Mouse (Mus musculus) G1E (cell line): ENCODE results near the gene Gm21981.

Experiments
- CTCF ChIP-seq: IDR thresholded peaks from 2 replicates; pipeline ENCODE4 v1.5.1; 2012; ENCODE audit warnings: low read depth, low read length, inconsistent platforms, mixed read lengths
- POLR2AphosphoS5 ChIP-seq: IDR thresholded peaks from 2 replicates; pipeline ENCODE4 v1.6.1; 2012; ENCODE audit warnings: low read depth, low read length, inconsistent platforms; ENCODE audit not compliant: insufficient replicate concordance

DNA sequence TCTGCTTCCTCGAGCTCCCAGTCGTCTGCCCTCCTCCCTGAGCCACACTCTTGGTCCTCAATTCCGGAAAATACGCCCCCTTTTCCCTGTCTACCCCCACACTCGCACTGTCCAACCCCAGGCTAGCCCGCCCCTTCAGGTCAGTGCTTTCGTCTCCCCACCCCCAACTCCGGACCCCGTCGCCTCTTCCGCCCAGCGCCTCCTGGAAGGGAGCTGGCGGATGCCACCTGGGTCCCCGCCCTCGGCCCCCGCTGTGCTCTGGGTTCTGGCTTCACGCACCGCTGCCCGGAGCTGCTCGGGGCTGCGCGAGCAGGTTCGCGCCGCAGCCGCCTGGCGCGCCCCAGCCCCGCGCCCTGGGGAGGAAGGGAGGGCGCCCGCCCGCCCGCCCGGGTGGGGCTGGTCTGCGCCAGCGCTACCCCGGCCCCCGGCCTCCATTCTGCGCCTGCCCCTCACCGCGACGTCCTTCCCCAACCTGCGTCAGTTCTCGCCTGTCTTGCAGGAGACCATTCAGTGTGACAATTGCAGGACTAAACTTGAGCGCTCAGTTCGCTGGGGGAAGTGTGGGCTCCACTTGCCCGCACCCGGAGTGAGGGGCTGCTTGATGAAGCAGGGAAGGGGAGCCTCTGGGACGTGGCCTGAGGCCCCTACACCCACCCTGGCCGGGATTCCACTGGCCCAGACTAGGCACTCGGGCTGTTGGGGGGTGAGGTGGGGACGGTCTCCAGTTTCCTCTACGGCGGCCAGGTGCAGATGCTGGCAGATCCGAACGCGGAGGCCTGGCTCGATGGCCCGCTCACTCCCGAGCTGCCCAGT, 44.0 kb upstream of the Gm21981 start:
- TF ChIP-seq CTCF, result no peak
- no peak for TF ChIP-seq POLR2AphosphoS5
